Mouse (Mus musculus) forebrain, embryonic 11.5 days (tissue): ENCODE results near the gene Cyren. TPM values are rescaled to one million over a fixed set of nuclear protein-coding genes. Genes with fewer than 3 reads are reported as not detected.

Source experiments
- ATAC-seq: fragments of 200-750 bp; cut with Nextera tagmentation; replicated peaks from 2 replicates; pipeline ENCODE4 v1.8.0; 2017; ENCODE audit warnings: moderate TSS enrichment; ENCODE audit not compliant: low FRiP score
- DNase-seq: peaks from one replicate; pipeline ENCODE4 v3.0.0-alpha.2; 2017; ENCODE audit warnings: low spot score
- H3K27ac ChIP-seq: fragments of 300-500 bp; sonication (generic); 2 replicates; pipeline ENCODE4 v1.5.1; 2014; ENCODE audit warnings: low read depth, low read length
- H3K27me3 ChIP-seq: fragments of 300-500 bp; sonication (generic); 2 replicates; pipeline ENCODE4 v1.6.1; 2014; ENCODE audit warnings: mild to moderate bottlenecking, low read length, mixed read lengths; ENCODE audit not compliant: control insufficient read depth, insufficient read depth
- H3K36me3 ChIP-seq: fragments of 300-500 bp; sonication (generic); 2 replicates; pipeline ENCODE4 v1.6.1; 2014; ENCODE audit warnings: mild to moderate bottlenecking, low read length, moderate library complexity, mixed read lengths; ENCODE audit not compliant: control insufficient read depth, insufficient read depth
- H3K4me1 ChIP-seq: fragments of 300-500 bp; sonication (generic); replicated peaks from 2 replicates; pipeline ENCODE4 v1.6.1; 2014; ENCODE audit warnings: low read length, mixed read lengths; ENCODE audit not compliant: control insufficient read depth, insufficient read depth
- H3K4me2 ChIP-seq: fragments of 300-500 bp; sonication (generic); 2 replicates; pipeline ENCODE4 v1.6.1; 2014; ENCODE audit warnings: low read depth, mild to moderate bottlenecking, low read length, moderate library complexity, mixed read lengths; ENCODE audit not compliant: severe bottlenecking
- H3K4me3 ChIP-seq: fragments of 300-500 bp; sonication (generic); 2 replicates; pipeline ENCODE4 v1.5.1; 2014; ENCODE audit warnings: low read depth, low read length
- H3K9ac ChIP-seq: fragments of 300-500 bp; sonication (generic); 2 replicates; pipeline ENCODE4 v1.6.1; 2014; ENCODE audit warnings: low read length
- H3K9me3 ChIP-seq: fragments of 300-500 bp; sonication (generic); 2 replicates; pipeline ENCODE4 v1.6.1; 2016; ENCODE audit warnings: low read length, mixed read lengths; ENCODE audit not compliant: control insufficient read depth
- WGBS: fragments of 180-500 bp; shearing (Covaris S2); extraction: QIAGEN DNeasy Blood & Tissue Kit; methylation state at CpG from one replicate; pipeline ENCODE4 v1.1.7; 2014; 5-methylcytosine and 5-hydroxymethylcytosine counted together
- polyA plus RNA-seq: library from polyadenylated mRNA; unstranded; fragments of >200 nt; fragmentation: Nextera tagmentation; extraction: Ambion mirVana; gene quantifications from 2 replicates; pipeline ENCODE4 v1.2.1, GENCODE M21; 2014

Gene Cyren
- polyA plus RNA-seq, 1 experiment from 2014 or later: 13.7 TPM

DNA sequence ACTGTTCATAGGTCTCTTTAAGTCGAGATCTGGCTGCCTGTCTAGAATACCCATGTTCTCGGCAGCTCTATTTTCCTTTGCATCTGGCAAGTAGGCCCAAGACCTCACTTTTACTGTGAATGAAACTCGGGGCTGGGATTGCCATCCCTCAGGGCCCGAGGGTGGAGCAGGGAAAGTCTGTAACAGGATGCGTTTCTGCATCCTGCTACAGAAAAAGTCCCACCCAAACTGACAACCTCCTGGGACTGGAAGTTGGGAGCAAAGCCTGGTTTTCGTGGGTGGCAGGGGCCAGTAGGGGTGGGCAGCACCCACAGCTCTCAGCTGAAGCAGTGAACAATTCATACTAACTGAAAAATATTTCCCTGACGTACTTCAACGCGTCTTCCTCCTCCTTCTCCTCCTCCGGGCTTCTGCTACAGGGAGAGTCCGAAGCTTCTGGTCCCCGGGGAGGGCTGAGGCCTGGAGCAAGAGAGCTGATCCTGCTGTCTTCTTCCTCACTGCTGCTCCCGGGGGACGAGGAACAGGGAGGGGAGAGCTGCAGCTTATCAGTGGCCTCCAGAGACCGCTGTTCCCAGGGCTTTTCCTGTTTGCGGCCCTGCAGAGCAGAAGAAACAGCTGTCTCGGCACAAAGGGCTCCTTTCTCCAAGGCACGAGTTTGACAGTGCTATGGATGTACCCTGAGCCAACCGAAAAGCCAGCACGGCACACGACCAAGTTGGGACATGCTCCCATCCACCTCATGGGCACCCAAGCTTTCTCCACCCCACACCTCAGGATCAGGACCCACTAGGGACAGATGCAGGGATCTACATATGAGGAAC lies 3.5 kb downstream of the Cyren start:
- Histone ChIP-seq H3K9ac (no peak overlapping the region), H3K4me3 (no peak overlapping the region), H3K27me3 (no peaks in the 10 kb centered on the region), H3K36me3 (no peaks in the 10 kb centered on the region), H3K4me1 (peaks cover 5% of the 10 kb centered on the region; the same call in 1 of the 2 replicates), H3K4me2 (no peak overlapping the region), H3K9me3 (no peaks in the 10 kb centered on the region), H3K27ac (no peak overlapping the region)
- WGBS: 72% methylated on average over 21 of the region's 21 CpGs
- DNase-seq (no peak), ATAC-seq (no peak)

DNA sequence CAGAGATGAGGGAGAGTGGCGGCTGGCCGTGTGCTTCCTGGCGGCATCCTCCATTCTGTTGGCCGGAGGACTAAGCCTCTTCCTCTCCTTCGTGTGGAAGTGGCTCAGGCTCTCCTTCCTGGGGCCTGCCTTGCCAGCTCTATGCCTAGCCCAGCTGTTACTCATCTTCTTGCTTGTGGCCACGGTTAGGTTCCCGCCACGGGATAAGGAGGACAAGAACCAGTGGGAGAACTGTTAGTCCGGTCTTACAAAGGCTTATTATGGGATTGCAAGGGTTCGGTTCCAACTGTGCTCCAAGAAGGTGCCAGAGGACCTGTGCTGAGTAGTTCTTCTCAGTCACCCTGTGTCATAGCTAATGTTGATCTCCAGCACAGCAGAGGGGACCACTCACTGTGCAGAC lies 5.0 kb downstream of the Cyren start:
- no peaks in the 10 kb centered on the region for H3K27me3 ChIP-seq
- ATAC-seq (no peak), DNase-seq (no peak)
- no peaks in the 10 kb centered on the region for H3K36me3 ChIP-seq
- H3K9ac ChIP-seq: no peak overlapping the region
- no peaks in the 10 kb centered on the region for H3K9me3 ChIP-seq
- no peaks in the 10 kb centered on the region for H3K4me1 ChIP-seq
- no peak overlapping the region for H3K4me3 ChIP-seq
- 88% methylated on average over 10 of the region's 10 CpGs for WGBS
- H3K4me2 ChIP-seq: no peak overlapping the region
- no peak overlapping the region for H3K27ac ChIP-seq

GRCm38 (mm10) chr6:34871929-34872328 lies 5.9 kb downstream of the Cyren start:
- no peak for ATAC-seq
- H3K27ac ChIP-seq: no peak overlapping the region
- H3K4me3 ChIP-seq: no peak overlapping the region
- 92% methylated on average over 7 of the region's 7 CpGs for WGBS
- H3K9ac ChIP-seq: no peak overlapping the region
- no peak for DNase-seq
- H3K4me2 ChIP-seq: no peak overlapping the region
- H3K36me3 ChIP-seq: no peaks in the 10 kb centered on the region
- H3K9me3 ChIP-seq: no peaks in the 10 kb centered on the region
- H3K27me3 ChIP-seq: no peaks in the 10 kb centered on the region
- H3K4me1 ChIP-seq: no peaks in the 10 kb centered on the region

- H3K4me1 ChIP-seq: no peaks in the 10 kb centered on the region
- no peak for DNase-seq
- H3K9ac ChIP-seq: no peak overlapping the region
- ATAC-seq: no peak
- H3K36me3 ChIP-seq: no peaks in the 10 kb centered on the region
- no peak overlapping the region for H3K27ac ChIP-seq
- H3K27me3 ChIP-seq: no peaks in the 10 kb centered on the region
- H3K4me3 ChIP-seq: no peak overlapping the region
- H3K4me2 ChIP-seq: no peak overlapping the region
- WGBS: 83% methylated on average over 5 of the region's 5 CpGs
- H3K9me3 ChIP-seq: no peaks in the 10 kb centered on the region
Measured at GRCm38 (mm10) chr6:34870724-34871123, 7.1 kb downstream of the Cyren start.

DNA sequence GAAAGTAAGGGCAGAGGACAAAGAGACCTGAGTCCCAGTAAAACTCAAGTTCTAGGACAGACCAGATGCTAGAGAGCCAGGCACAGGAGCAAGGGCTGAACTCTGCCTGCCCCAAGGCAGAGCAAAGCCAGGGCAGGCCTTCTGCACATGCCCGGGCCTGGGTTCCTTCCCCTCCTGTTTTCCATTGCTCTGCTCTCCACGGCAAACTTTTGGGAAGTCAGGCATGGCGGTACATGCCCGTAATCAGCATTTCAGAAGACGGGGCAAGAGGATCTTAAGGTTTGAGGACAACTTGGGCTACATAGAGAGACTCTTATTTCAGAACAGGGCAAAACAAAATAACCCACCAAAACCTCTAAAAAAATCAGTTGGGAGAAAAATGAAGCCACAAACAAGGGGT lies 7.7 kb downstream of the Cyren start:
- no peak for ATAC-seq
- no peak overlapping the region for H3K4me3 ChIP-seq
- no peak for DNase-seq
- no peak overlapping the region for H3K4me2 ChIP-seq
- no peak overlapping the region for H3K27ac ChIP-seq
- H3K36me3 ChIP-seq: no peaks in the 10 kb centered on the region
- no peaks in the 10 kb centered on the region for H3K4me1 ChIP-seq
- 87% methylated on average over 5 of the region's 5 CpGs for WGBS
- H3K9ac ChIP-seq: no peak overlapping the region
- H3K27me3 ChIP-seq: no peaks in the 10 kb centered on the region
- H3K9me3 ChIP-seq: no peaks in the 10 kb centered on the region

GRCm38 (mm10) chr6:34869225-34869915 lies 8.5 kb downstream of the Cyren start:
- no peak overlapping the region for H3K4me2 ChIP-seq
- H3K4me3 ChIP-seq: no peak overlapping the region
- no peaks in the 10 kb centered on the region for H3K9me3 ChIP-seq
- H3K9ac ChIP-seq: no peak overlapping the region
- WGBS: 84% methylated on average over 13 of the region's 13 CpGs
- H3K4me1 ChIP-seq: no peaks in the 10 kb centered on the region
- ATAC-seq: no peak
- H3K36me3 ChIP-seq: no peaks in the 10 kb centered on the region
- DNase-seq: no peak
- no peaks in the 10 kb centered on the region for H3K27me3 ChIP-seq
- no peak overlapping the region for H3K27ac ChIP-seq

GRCm38 (mm10) chr6:34868507-34869217 lies 9.2 kb downstream of the Cyren start:
- DNase-seq: no peak
- no peak overlapping the region for H3K9ac ChIP-seq
- no peak overlapping the region for H3K27ac ChIP-seq
- no peak overlapping the region for H3K4me2 ChIP-seq
- H3K4me1 ChIP-seq: no peaks in the 10 kb centered on the region
- H3K27me3 ChIP-seq: no peaks in the 10 kb centered on the region
- H3K36me3 ChIP-seq: no peaks in the 10 kb centered on the region
- ATAC-seq: no peak
- WGBS: 90% methylated on average over 20 of the region's 20 CpGs
- H3K4me3 ChIP-seq: no peak overlapping the region
- H3K9me3 ChIP-seq: no peaks in the 10 kb centered on the region

GRCm38 (mm10) chr6:34867995-34868350 lies 9.9 kb downstream of the Cyren start:
- Histone ChIP-seq H3K9me3 (no peaks in the 10 kb centered on the region), H3K4me3 (no peak overlapping the region), H3K27ac (no peak overlapping the region), H3K27me3 (no peaks in the 10 kb centered on the region), H3K4me1 (no peaks in the 10 kb centered on the region), H3K4me2 (no peak overlapping the region), H3K36me3 (no peaks in the 10 kb centered on the region), H3K9ac (no peak overlapping the region)
- ATAC-seq (no peak), DNase-seq (no peak)
- WGBS: 78% methylated on average over 10 of the region's 10 CpGs
